Mouse (Mus musculus) right cerebral cortex, postnatal 36 days (tissue): Measurements from ENCODE around the gene Hrh2.
A peak's percentile ranks its signal among the peaks of the same experiment; 100 is the strongest.

ENCODE experiments used
- DNase-seq, 2 experiments: peaks; one replicate each; pipeline ENCODE4 v3.0.0; 2022; ENCODE audit warnings: low spot score in 2 of 2, mixed read lengths in 1 of 2

The Hrh2 gene

DNA sequence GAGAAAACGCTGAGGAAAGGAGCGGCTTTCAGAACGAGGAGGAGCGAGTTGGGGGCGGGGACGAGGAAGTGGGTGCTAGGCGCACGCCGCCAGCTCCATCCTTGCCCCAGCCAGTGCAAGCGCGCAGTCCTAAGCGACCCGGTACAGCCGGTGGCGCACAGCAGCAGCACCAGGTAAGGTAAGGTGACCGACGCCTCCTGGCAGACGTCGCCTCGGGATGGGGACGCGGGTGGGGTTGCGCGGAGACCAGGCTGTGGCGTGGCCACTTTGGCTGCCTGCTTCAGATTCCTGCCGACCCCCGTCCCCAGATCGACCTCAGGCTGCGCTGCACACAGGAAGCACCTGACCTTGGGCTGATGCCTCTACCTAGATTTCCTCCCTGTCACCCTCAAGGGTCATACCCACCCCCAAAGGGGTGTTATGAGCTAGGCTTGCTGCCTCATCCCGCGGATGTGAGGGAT lies at the start of gene Hrh2:
Hrh2 (plus strand) TSS at position 109 of the 461 bp plus-strand sequence.
- DNase-seq = peak in 1 of 2 experiments; percentile 52

DNA sequence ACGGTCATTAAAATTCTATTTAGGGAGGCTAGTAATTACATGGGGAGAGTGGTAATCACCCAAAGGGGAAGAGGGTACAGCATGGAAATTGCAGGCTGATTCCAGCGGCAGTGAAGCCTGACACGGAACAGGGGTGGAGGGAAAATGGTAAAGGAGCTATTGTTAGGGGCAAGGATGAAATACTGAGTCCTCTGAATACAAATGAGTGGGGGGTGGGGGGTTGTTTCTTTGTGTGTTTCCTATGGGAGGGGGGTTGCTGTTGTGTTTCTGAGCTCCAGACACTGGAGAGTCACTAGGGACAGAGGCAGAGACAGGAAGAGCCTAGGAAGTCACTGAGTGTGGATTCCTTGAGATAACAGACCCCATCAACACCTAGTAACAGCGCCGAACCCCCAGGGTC lies 48.1 kb upstream of the Hrh2 start:
- no peak for DNase-seq

DNA sequence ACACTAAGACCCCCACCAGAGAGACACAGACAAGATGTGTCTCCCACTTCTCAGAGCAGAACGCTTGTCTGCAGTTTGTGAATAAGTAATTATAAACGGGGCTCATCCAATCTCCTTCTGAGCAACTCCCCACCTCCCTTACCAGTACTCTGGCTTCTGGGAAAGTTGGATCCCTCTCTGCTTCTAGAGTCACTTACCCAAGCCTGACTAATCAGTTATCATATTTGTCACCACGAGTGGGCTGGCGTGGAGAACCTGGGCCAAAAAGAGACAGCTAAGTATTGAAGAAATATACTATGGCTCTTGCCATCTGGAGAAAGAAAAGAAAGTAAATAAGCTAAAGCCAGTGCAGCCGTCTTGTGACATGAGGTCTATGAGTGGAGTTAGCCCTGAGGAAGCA lies 47.3 kb upstream of the Hrh2 start:
- peak; percentile 31 to 37 for DNase-seq

DNA sequence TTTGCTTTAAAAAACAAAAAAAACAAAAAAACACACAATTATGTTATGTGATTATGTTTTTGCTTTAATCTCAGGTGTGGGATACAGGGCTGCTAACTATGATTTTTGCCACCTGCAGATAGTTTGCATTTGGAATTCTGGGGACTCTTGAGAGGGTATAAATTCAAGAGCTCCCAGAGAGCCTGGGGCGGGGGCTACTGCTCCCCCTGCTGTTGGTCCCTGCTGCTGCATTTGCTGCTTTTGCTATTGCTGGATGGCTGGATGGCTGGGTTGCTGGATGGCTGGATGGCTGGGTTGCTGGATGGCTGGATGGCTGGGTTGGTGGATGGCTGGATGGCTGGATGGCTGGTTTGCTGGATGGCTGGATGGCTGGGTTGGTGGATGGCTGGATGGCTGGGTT lies 44.6 kb upstream of the Hrh2 start:
- DNase-seq = no peak

DNA sequence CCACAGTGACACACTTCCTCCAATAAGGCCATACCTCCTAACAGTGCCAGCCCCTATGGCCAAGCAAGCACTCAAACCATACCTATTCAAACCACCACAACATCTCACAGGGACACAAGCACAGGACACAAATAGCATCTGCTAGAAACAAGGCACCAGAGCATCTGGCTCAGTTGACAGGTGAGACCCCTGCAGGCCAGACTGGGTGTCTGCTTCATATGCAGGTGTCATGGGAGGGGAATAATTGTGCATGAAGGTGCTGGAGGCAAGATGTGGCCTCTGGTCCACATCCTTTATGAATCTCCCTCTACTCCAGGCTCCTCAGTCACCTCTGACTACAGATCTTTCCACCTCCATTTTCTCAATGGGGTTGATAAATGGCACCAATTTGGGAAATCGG lies 39.5 kb upstream of the Hrh2 start:
- no peak for DNase-seq

DNA sequence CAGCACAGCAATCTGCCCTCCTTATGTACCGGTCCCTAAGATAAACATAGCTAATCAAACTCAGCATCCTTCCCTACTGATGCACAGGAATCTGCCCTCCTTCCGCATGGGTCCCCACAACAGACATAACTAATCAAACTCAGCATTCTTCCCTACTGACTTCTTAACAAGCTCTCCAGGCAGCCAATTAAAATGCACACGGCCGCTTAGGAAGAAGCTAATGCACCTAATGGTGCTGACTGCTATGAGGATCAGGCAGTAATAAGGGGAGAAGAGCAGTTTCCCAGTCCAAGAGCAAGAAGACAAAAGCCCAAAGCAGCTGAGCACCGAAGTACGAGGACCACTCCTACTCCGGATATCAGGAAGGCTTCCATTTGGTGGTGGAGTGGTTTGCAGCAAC lies 39.0 kb upstream of the Hrh2 start:
- DNase-seq = no peak

DNA sequence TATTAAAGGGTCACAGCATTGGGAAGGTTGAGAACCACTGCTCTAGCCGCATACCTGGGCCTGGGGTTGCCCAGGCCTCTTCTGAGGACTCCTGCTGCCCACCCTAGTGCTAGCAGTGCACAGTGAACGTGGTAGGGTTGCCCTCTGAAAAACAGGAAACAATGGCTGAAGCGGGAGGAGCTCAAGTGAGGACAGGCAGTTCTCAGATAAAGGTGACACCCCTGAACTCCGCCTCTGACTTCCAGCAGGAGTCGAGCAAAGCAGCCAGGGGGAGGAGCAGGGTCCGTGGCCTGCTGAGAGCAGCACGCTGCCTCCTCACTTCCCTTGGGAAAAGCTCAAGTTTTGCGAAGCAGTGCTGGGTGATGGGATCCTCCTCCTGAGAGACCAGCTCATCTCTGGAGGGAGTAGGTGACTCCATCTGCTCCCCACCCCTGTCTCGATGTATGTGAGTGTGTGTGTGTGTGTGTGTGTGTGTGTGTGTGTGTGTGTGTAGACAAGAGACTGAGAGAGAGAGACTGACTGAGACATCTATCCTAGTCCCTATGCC lies 38.2 kb upstream of the Hrh2 start:
- no peak for DNase-seq

DNA sequence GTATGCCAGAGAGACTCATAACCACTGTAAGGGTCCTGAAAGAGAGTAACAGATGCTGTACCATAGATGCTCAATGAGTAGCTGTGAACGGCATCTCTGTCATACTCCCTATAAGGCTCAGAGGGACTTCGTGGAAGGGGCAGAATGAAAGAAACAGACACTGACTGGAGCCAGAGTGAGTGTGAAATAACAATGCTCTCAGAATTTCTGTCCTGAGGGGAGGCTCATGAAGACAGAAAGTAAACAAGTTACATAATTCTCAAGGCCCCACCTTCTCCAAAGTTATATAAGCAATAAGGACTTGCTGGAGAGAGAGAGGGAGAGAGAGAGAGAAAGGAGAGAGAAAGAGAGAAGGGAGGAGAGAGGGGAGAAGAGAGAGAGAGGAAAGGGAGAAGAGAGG lies 36.1 kb upstream of the Hrh2 start:
- no peak for DNase-seq

DNA sequence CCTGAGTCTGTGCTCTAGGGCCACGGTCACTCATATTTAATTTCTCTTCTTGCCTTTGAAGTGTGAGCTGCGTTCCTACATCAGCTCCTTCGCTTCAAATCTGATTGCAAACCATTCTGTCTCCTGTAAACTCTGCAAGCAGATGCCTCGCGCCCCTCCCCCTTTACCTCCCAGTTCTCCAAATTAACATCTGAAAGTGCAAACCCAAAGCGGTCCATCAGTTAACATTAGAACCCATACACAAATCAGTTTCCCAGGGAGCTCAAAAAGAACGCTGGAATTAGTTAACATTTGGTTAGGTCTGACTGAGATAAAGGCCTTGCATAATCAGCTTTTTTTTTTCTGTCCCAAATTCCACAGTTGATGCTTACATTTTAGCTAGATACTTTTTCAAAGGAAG lies 32.7 kb upstream of the Hrh2 start:
- DNase-seq = no peak

DNA sequence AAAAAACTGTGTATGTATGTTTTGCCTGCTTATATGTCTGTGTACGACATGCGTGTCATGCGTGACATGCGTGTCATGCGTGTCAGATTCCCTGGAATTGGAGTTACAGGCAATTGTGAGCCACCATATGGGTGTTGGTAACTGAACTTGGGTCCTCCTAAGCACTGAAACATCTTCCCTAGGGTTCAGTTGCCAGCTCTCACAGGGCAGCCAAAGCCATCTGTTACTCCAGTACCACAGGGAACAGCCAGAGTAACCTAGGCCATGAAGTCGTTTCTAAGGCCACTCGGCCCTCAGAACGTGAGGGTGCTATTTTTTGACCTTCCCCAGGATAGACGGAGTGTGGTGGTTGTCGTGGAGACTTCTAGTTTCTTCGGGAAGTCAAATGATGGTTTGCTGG lies 32.2 kb upstream of the Hrh2 start:
- DNase-seq = no peak

DNA sequence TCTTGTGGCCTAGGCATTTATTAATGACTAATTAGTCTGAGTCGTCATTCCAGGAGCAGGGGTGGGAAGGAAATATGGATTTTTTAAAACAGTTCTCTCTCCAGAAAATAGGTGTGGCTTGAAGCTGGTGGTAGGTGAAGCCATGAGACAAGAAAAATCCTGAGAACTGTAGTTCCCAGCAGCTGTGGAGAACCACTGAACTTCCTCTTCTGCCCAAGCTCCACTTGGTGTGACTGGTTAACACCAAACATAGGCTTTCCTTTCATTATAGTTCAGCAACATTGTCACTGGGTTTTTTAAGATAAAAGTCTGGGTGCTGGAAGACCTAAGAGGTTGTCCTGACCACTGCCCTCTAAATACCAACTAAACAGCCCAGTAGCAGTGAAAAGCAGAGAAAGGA lies 31.4 kb upstream of the Hrh2 start:
- no peak for DNase-seq

DNA sequence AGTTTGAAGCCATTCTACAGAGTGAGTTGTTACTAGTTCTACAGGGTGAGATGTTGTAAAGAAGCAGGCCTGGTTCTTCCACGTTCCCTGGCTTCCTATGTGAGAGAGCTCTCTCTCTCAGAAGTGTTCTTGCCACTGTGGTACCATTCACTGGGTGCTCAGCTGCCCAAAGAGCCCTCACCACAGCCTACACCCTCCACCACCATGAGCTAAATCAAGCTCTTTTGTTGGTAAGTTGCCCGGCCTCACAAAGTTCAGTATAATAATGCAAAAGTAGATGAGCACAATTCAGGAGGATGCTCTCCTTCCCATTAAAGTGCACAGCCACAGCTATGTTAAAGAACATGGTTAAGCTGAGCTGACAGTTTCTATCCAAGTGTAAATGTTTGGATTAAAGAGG lies 30.4 kb upstream of the Hrh2 start:
- DNase-seq = no peak

DNA sequence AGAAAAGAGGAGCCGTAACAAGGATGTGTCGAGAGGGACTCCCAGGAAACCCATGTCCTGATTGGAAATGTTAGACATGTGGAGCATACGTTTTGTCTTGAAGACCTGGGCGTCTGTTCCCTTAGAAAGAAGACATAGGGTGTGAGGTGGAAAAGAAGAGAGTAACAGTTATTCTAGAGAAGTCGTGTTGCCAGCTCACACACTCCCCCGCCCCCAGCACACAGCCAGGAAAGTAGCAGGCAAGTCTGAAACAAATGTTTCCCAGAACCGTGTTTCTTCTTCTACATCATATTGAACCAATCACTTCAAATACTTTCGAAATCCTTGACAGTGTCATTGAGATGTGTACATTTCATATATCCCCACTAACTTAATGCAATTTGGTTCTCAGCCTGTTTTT lies 28.6 kb upstream of the Hrh2 start:
- peak; percentile 65 for DNase-seq

DNA sequence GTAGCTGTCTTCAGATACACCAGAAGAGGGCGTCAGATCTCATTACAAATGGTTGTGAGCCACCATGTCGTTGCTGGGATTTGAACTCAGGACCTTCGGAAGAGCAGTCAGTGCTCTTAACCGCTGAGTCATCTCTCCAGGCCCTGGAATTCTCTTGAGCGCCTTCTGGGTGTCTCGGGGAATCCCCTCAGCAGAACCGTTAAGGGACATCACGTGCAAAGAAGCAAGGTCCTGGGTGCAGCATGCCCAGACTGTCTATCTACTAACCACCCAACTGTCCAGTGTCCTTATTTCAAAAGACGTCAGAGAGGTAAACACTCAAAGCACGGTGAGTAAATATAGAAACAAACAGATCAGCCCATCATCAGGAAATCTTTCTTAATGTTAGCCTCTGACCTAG lies 27.5 kb upstream of the Hrh2 start:
- DNase-seq = no peak

DNA sequence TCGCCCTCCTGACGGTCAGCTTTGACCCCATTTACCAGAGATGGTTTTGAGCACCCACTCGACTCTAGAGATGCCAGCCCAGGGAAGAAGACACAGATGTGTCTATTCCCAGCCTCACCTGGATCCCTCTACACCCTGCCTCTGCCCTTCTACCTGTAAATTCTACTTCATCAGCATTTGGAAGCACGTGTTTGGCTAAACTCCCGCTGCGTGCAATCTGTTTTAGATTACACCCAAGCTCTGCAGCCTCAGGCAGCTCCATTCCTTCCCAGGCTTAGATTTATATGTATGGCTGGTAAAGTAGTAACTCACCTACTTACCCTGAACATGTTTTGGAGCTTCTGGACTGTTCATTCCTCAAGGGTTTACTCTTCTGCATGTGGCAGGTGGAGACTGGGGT lies 26.9 kb upstream of the Hrh2 start:
- DNase-seq = no peak

DNA sequence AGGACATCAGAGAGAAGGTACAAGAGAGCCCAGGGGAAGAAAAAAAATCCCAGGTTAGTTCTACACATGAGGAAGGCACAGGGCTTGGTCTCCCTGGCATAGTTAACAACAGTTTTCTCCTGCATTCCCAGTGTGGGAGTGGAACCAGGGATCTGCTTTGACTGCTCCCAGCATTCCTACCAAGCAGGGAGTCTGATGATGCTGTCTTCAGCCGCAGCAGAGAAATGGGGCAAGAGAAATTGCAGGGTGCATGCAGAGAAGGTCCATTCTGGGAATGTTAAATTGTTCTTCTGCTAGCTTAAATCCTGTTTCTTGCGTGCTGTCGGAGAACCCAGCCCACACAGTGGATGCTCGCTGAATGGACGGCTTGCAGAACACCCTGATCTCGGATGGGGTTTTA lies 26.2 kb upstream of the Hrh2 start:
- peak in 1 of 2 experiments; percentile 42 for DNase-seq

DNA sequence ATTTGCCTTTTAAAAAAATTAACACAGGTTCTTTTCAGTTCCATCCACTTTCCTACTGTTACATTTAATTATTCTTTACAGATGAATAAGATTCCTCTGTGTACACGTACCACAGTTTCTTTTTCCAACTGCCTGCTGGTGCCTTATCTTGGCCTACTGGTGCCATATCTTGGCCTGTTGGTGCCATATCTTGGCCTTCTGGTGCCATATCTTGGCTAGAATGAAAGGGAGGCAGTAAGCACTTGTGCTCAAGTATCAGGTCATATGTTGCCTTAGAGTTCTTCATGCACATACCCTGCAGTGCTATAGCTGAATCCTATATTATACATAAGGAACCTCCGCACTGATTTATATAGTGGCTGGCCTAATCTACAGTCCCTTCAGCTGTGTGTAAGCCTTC lies 24.9 kb upstream of the Hrh2 start:
- DNase-seq = no peak

DNA sequence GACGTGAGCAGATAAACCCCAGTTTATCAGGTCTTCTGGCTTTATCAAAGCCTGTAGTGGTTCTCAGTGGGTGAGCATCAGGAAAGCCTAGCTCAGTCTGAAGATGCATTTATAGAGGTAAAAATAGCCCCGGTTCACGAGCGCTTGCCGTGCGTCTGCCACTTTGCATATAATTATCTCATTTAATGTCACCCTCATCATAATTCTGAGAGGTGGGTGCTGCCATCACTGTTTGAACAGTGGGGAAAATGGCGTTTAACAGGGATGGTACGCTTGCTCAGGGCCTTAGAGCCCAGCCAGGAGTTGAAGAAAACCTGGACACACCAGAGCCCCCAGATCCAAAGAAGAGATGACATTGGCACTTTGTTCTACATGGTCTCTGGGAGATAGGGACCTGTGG lies 23.3 kb upstream of the Hrh2 start:
- no peak for DNase-seq

DNA sequence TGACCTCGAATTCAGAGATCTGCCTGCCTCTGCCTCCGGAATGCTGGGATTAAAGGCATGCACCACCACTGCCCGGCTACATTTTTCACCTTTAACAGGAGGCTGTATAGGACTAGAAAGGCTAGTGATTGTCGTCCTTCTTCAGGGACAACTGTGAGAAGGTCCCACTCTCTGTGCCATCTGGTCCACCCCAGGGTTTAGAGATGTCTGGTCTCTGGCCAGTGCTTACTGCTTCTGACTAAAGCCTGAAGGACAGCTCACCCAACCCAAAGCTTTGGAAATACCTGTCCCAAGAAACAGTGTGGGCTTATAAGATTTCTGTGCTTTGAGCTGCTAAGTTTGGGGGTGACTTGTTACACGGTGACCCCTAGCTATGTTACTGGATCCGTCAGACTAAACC lies 21.6 kb upstream of the Hrh2 start:
- DNase-seq = no peak

DNA sequence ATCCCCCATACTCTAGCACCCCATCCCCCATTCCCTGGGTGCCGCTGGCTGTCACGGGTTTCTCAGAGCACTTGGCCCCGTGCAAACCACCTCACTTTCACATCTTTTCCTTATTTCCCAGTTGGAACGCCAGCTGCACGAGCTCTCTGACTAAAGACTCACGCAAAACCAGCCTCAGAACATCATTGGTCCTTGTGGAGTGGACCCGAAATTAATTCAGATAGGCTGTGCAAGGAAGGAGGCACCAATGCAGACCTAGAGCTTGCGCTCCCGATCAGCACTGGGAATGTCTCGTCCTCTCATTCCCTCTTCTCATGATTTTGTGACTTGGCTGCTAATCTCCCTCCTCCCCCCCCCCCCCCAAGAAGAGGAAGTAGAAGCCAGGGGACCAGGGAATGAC lies 20.6 kb upstream of the Hrh2 start:
- DNase-seq = no peak

DNA sequence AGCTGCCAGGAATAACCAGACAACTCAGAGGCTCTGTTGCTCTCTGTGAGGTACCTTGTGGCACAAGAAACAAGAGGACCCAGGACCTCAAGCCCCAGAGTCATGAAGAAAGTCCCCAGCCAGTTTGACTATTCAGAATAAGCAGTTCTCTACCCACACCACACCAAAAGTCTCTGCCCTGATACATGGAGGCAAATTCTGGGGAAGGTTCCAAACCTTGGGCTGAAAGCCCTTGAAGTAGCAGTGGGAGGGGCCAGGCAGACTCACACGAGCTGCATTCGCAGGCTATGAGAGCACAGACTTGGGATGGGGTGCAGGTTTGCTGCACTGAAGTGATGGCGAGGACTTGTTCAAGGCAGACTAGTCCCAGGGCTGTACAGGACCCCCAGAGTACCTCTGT lies 20.2 kb upstream of the Hrh2 start:
- DNase-seq = no peak

DNA sequence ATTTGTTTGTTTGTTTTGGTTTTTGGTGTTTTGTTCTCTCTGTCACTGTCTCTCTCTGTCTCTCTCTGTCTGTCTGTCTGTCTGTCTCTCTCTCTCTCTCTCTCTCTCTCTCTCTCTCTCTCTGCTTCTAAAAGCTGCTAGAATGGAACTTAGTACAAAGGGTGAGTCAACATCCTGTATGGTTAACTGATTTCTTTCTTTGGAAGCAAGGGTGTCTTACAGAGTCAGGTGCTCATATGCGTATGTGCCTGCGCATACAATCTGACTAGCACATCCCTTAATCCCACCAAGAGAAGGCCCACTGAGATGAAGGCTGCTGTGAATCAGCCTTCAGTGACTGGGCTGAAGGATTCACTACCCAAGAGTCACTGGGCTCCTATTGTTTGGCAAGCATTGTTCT lies 18.0 kb upstream of the Hrh2 start:
- DNase-seq = no peak

DNA sequence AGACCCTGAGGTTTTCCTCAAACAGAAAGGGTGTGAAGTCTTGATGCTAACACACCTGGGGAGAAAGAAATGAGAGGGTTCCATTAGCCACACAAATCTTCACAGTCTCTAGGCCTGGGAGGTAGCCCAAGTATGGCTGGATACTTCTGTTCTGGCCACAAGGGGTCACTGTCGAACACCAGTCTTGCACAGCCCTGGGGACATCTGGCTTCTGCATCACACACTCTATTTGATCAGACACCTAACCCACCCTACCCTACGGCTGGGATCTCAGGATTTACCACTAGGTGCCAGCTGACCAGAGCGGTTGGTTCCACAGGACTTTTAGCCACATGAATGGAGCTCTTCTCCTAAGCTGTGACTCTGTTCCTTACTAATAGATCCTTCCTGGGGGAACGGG lies 17.2 kb upstream of the Hrh2 start:
- no peak for DNase-seq

DNA sequence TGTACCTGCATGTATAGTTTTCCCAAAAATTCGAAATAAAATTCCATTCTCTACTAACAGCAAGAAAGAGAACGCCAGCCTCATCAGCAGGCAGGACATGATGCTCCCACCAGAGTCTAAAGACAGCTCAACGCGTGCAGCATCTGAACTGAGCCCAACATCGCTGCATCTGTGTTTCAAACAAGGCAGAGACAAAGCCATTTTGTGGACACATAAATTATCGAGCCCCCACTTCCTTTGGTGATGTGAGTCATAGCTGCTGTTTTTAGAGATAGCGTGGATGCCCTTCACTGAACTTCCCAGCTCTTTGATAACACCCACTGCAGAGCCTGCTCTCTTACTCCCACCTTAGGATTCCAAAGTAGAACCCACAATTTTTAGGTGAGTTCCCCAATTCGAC lies 16.5 kb upstream of the Hrh2 start:
- DNase-seq = peak in 1 of 2 experiments; percentile 69
